Mouse (Mus musculus) G1E (cell line): ENCODE results near the gene Dhx37. TPM values are rescaled to one million over a fixed set of nuclear protein-coding genes. Genes with fewer than 3 reads are reported as not detected.
"Not testable (repeated sequence)": the region's sequence is repeated elsewhere in the genome, so short reads cannot be mapped to it uniquely, and the experiment has no call there.

Source experiments
- ATAC-seq: 2 replicates; pipeline ENCODE4 v1.8.0; 2016; ENCODE audit warnings: mild to moderate bottlenecking; ENCODE audit not compliant: insufficient number of reproducible peaks, poor library complexity, low FRiP score, severe bottlenecking; ENCODE audit errors: extremely low read depth
- DNase-seq: peaks from one replicate; pipeline ENCODE4 v3.0.0; 2012; ENCODE audit warnings: low spot score
- H3K27me3 ChIP-seq: 2 replicates; pipeline ENCODE4 v1.6.1; 2012; ENCODE audit warnings: mild to moderate bottlenecking, low read length, inconsistent platforms; ENCODE audit not compliant: insufficient read depth
- H3K36me3 ChIP-seq: replicated peaks from 2 replicates; pipeline ENCODE3; 2012; ENCODE audit warnings: mild to moderate bottlenecking, inconsistent platforms
- H3K4me1 ChIP-seq: 2 replicates; pipeline ENCODE4 v1.6.1; 2012; ENCODE audit warnings: low read depth, low read length, inconsistent platforms, mixed read lengths; ENCODE audit not compliant: insufficient read depth
- H3K4me3 ChIP-seq: 2 replicates; pipeline ENCODE4 v1.5.1; 2012; ENCODE audit warnings: low read depth, mild to moderate bottlenecking, inconsistent platforms, low read length, moderate library complexity, mixed read lengths
- H3K9me3 ChIP-seq: replicated peaks from 2 replicates; pipeline ENCODE4 v1.6.1; 2012; ENCODE audit warnings: inconsistent platforms
- CTCF ChIP-seq: IDR thresholded peaks from 2 replicates; pipeline ENCODE4 v1.5.1; 2012; ENCODE audit warnings: low read depth, low read length, inconsistent platforms, mixed read lengths
- GATA1 ChIP-seq: IDR thresholded peaks from 2 replicates; pipeline ENCODE4 v1.6.1; 2012; ENCODE audit warnings: borderline replicate concordance, low read length, inconsistent platforms, mixed read lengths
- GATA2 ChIP-seq: IDR thresholded peaks from 2 replicates; pipeline ENCODE4 v1.6.1; 2012; ENCODE audit warnings: low read depth, low read length, inconsistent platforms, borderline replicate concordance
- POLR2AphosphoS5 ChIP-seq: IDR thresholded peaks from 2 replicates; pipeline ENCODE4 v1.6.1; 2012; ENCODE audit warnings: low read depth, low read length, inconsistent platforms; ENCODE audit not compliant: insufficient replicate concordance
- TAL1 ChIP-seq: conservative IDR thresholded peaks from 2 replicates; pipeline ENCODE4 v1.6.1; 2012; ENCODE audit warnings: low read depth, low read length, inconsistent platforms, mixed read lengths
- polyA plus RNA-seq: library from polyadenylated mRNA; stranded (reverse); fragments of >175 nt; gene quantifications from 2 replicates; pipeline ENCODE4 v1.2.3, GENCODE M21; 2012
- total RNA-seq, 2 experiments: library from RNA; stranded (forward) in 1 of 2; stranded (reverse) in 1 of 2; fragments of 200-1000 nt in 1 of 2; fragments of >200 nt in 1 of 2; fragmentation: Nextera tagmentation in 1 of 2; gene quantifications; 2 replicates each; pipeline ENCODE4 v1.2.3; 2014 to 2017

Dhx37 gene
- total and polyA plus RNA-seq, 3 experiments = 29.0 to 112 (median 32.2) TPM

GRCm38 (mm10) chr5:125391609-125392008 lies 42.3 kb downstream of the Dhx37 start:
- H3K9me3 ChIP-seq = no peaks in the 10 kb centered on the region
- DNase-seq = no peak
- TF ChIP-seq CTCF = no peak
- no peak for TF ChIP-seq GATA2
- TF ChIP-seq TAL1 = no peak
- TF ChIP-seq POLR2AphosphoS5 = no peak
- no peak for TF ChIP-seq GATA1
- H3K36me3 ChIP-seq = peaks cover 13% of the 10 kb centered on the region
- ATAC-seq = no peak
- H3K4me3 ChIP-seq = no peak overlapping the region
- no peaks in the 10 kb centered on the region for H3K27me3 ChIP-seq
- H3K4me1 ChIP-seq = peaks cover 49% of the 10 kb centered on the region

- peaks cover 49% of the 10 kb centered on the region for H3K4me1 ChIP-seq
- no peaks in the 10 kb centered on the region for H3K27me3 ChIP-seq
- ATAC-seq = no peak
These were observed 42.9 kb downstream of the Dhx37 start for GRCm38 (mm10) chr5:125390906-125391477.

GRCm38 (mm10) chr5:125389579-125390441 lies 44.1 kb downstream of the Dhx37 start, which contains the start of gene Ubc:
Gene Ubc, minus strand, starts transcription at chr5:125390202.
- Histone ChIP-seq H3K27me3 (no peaks in the 10 kb centered on the region), H3K9me3 (no peaks in the 10 kb centered on the region), H3K4me3 (peak within 1 kb of the TSS; percentile 98), H3K4me1 (peaks cover 48% of the 10 kb centered on the region), H3K36me3 (peaks cover 26% of the 10 kb centered on the region)
- peak; percentile 89 for DNase-seq
- ATAC-seq = 0 out of 2 replicates have a peak, but pooled peaks have one; percentile 17
- no peak for TF ChIP-seq GATA2
- peak; percentile 98; the same call in 1 of the 2 replicates for TF ChIP-seq POLR2AphosphoS5

More at GRCm38 (mm10) chr5:125390906-125391477, 42.9 kb downstream of the Dhx37 start:
- DNase-seq = no peak
- Histone ChIP-seq H3K4me3 (no peak overlapping the region), H3K9me3 (no peaks in the 10 kb centered on the region), H3K36me3 (peaks cover 14% of the 10 kb centered on the region)
- TF ChIP-seq CTCF (no peak), GATA2 (no peak), TAL1 (no peak), GATA1 (no peak), POLR2AphosphoS5 (no peak)

GRCm38 (mm10) chr5:125389131-125389578 lies 44.8 kb downstream of the Dhx37 start, which contains the start of gene Gm10382:
Gene Gm10382, plus strand, starts transcription at chr5:125389322.
- DNase-seq = peak; percentile 74
- Histone ChIP-seq H3K4me1 (peaks cover 48% of the 10 kb centered on the region), H3K4me3 (peak within 1 kb of the TSS; percentile 98)

GRCm38 (mm10) chr5:125388358-125389092 lies 45.4 kb downstream of the Dhx37 start:
- Histone ChIP-seq H3K9me3 (no peaks in the 10 kb centered on the region), H3K4me1 (peaks cover 42% of the 10 kb centered on the region), H3K4me3 (peak overlapping the region; percentile 98), H3K36me3 (peaks cover 38% of the 10 kb centered on the region), H3K27me3 (no peaks in the 10 kb centered on the region)
- DNase-seq (no peak), ATAC-seq (no peak)
- TF ChIP-seq GATA1 (no peak), CTCF (no peak), POLR2AphosphoS5 (no peak), GATA2 (no peak), TAL1 (no peak)

More at GRCm38 (mm10) chr5:125389131-125389578, 44.8 kb downstream of the Dhx37 start, which contains the start of gene Gm10382:
- ATAC-seq = peak; percentile 37; the same call in 1 of the 2 replicates
- TF ChIP-seq GATA2 = no peak
- TF ChIP-seq CTCF = no peak
- no peak for TF ChIP-seq TAL1
- TF ChIP-seq GATA1 = no peak
- TF ChIP-seq POLR2AphosphoS5 = no peak; the same call in 1 of the 2 replicates
- Histone ChIP-seq H3K9me3 (no peaks in the 10 kb centered on the region), H3K27me3 (no peaks in the 10 kb centered on the region), H3K36me3 (peaks cover 32% of the 10 kb centered on the region)

GRCm38 (mm10) chr5:125387295-125387694 lies 46.6 kb downstream of the Dhx37 start:
- Histone ChIP-seq H3K36me3 (peaks cover 49% of the 10 kb centered on the region), H3K4me1 (peaks cover 35% of the 10 kb centered on the region)
- H3K9me3 ChIP-seq, DNase-seq, H3K27me3 ChIP-seq, H3K4me3 ChIP-seq, ATAC-seq: not testable (repeated sequence)
